Mouse (Mus musculus) bone marrow, adult 2 months (tissue): Measurements from ENCODE around the gene Best3. TPM values are rescaled to one million over a fixed set of nuclear protein-coding genes. Genes with fewer than 3 reads are reported as not detected.

Experiments used
- H3K27ac ChIP-seq: fragments of 200-500 bp; 2 replicates; pipeline ENCODE4 v1.5.1; 2012; ENCODE audit warnings: low read depth, mild to moderate bottlenecking, control low read depth, inconsistent platforms, low read length; ENCODE audit not compliant: control insufficient read depth, poor library complexity, insufficient read depth
- H3K4me1 ChIP-seq: fragments of 200-500 bp; 2 replicates; pipeline ENCODE4 v1.6.1; 2011; ENCODE audit warnings: low read length; ENCODE audit not compliant: control insufficient read depth, insufficient read depth
- H3K4me3 ChIP-seq: fragments of 200-500 bp; replicated peaks from 2 replicates; pipeline ENCODE3; 2011; ENCODE audit warnings: mild to moderate bottlenecking, low read depth, low read length, control low read depth; ENCODE audit not compliant: control insufficient read depth
- CTCF ChIP-seq: fragments of 200-500 bp; IDR thresholded peaks from 2 replicates; pipeline ENCODE4 v1.5.1; 2011; ENCODE audit warnings: low read length, control low read depth; ENCODE audit not compliant: control insufficient read depth, insufficient read depth
- POLR2A ChIP-seq: fragments of 200-500 bp; IDR thresholded peaks from 2 replicates; pipeline ENCODE4 v1.6.1; 2011; ENCODE audit warnings: low read depth, mild to moderate bottlenecking, control low read depth, low read length, borderline replicate concordance; ENCODE audit not compliant: control insufficient read depth
- WGBS: fragments of 180-500 bp; shearing (Covaris S2); methylation state at CpG from one replicate; pipeline ENCODE4 v1.1.7; 2018; 5-methylcytosine and 5-hydroxymethylcytosine counted together
- polyA plus RNA-seq: library from polyadenylated mRNA; stranded (reverse); fragments of >200 nt; gene quantifications from 2 replicates; pipeline ENCODE4 v1.2.4, GENCODE M21; 2011; ENCODE audit warnings: low replicate concordance; ENCODE audit not compliant: missing spikeins, insufficient read depth, insufficient read length

Gene Best3
- polyA plus RNA-seq, 1 experiment: not detected

DNA sequence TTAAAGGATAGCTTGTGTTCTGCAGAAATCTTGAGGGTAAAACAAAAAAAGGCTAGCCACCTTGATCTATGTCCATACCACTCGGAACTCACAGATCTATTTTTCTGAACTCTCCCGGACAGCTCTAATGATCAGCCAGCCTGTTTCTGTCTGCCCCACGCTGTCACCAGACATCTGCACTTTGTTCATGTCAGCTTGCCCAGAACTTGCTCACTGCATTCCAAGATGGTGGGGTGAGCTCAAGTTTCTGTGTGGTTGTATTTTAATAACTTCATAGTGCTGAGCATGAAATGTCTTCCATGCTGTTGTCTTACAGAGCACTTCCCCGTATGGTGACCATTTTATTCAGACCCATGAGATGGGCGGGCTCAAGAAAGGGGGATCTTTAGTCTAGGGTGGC lies 20.8 kb upstream of the Best3 start:
- TF ChIP-seq POLR2A: no peak
- TF ChIP-seq CTCF: no peak
- Histone ChIP-seq H3K4me3 (no peak overlapping the region), H3K4me1 (no peaks in the 10 kb centered on the region; the same call in 1 of the 2 replicates), H3K27ac (no peak overlapping the region)
- 74% methylated on average over 5 of the region's 5 CpGs for WGBS

DNA sequence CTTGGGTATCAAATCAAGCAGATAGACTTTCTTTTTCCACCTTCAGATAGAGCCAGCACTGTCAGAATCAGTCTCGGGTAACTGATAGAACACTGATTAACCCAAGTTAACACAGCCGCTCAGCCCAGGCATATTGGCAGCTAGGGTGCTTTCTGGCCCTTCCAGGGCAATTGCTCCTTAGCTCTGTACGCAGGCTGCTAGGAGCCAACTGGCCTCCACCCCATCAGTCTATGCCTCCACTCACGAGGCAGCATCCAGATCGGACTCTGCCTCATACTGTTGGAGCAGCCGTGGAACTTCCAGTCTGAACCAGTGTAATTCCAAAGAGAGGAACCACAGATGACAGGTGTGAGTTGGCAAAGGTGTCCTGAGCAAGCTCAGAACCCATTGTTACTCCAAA lies 20.0 kb upstream of the Best3 start:
- Histone ChIP-seq H3K4me3 (no peak overlapping the region), H3K4me1 (no peaks in the 10 kb centered on the region; the same call in 1 of the 2 replicates), H3K27ac (no peak overlapping the region)
- 83% methylated on average over 6 of the region's 6 CpGs for WGBS
- TF ChIP-seq POLR2A (no peak), CTCF (no peak)

DNA sequence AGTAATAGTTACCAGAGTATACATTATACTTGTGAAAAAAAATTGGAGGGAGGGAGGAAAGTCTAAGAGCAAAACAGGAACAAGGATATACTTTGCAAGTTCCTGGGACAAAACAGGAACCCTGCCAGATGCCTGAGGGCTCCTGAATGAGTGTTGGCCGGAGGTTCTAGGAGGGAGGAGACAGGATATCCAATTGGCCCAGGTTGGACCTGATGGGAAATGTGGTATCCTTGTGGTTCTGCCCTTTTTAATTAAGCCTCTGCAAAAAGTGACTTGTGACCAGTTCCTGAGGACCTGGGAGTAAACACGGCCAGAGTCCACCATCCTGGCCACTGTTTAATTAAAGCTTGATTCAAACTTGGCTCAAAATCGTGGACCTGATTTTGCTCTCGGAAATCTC lies 17.4 kb upstream of the Best3 start:
- 76% methylated on average over 4 of the region's 4 CpGs for WGBS
- H3K4me1 ChIP-seq: no peaks in the 10 kb centered on the region; the same call in 1 of the 2 replicates
- H3K27ac ChIP-seq: no peak overlapping the region
- TF ChIP-seq POLR2A: no peak
- TF ChIP-seq CTCF: no peak
- no peak overlapping the region for H3K4me3 ChIP-seq

DNA sequence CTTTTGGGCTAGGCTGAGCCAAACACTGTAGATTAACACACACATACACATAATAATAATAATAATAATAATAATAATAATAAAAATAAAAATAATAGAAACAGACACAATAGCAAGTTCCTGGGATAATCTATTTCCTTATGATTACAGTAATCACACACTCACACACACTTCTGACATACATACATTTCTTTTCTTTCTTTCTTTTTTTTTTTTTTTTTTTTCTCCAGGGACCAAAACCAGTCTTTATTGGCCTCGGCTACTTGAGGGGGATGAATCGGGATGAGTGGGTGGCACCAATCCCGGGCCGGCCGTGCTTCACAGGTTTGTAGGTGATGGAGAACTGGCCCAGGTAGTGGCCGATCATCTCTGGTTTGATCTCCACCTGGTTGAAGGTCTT lies 13.6 kb upstream of the Best3 start, which contains the start of gene Gm10271:
Gene Gm10271 (minus strand): TSS at position 101 of the 400 bp plus-strand sequence.
- 94% methylated on average over 6 of the region's 6 CpGs for WGBS
- H3K4me3 ChIP-seq: no peak within 1 kb of the TSS
- no peak within 1 kb of the TSS for H3K27ac ChIP-seq
- no peaks in the 10 kb centered on the region for H3K4me1 ChIP-seq
- no peak for TF ChIP-seq POLR2A
- no peak for TF ChIP-seq CTCF

DNA sequence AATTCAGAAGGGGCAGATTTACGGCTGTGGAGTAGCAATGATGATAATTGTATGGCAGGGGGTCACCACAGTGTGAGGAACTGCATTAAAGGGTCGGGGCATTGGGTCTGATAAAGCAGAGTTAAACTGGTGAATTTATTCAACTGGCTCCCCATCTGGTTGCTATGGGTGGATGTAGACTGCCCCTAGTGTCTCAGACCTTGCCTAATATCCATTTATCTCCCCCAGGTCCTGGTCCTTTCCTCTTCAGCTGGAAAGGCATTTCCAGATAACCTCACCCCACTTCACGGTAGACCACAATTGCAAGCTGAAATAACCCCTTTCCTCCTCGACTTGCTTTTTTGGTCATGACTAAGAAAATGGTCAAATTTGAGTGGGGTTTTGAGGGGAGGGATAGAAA lies 8.7 kb upstream of the Best3 start:
- WGBS: 27% methylated on average over 4 of the region's 4 CpGs
- Histone ChIP-seq H3K4me1 (no peaks in the 10 kb centered on the region), H3K4me3 (no peak overlapping the region), H3K27ac (no peak overlapping the region)
- no peak for TF ChIP-seq CTCF
- no peak for TF ChIP-seq POLR2A

DNA sequence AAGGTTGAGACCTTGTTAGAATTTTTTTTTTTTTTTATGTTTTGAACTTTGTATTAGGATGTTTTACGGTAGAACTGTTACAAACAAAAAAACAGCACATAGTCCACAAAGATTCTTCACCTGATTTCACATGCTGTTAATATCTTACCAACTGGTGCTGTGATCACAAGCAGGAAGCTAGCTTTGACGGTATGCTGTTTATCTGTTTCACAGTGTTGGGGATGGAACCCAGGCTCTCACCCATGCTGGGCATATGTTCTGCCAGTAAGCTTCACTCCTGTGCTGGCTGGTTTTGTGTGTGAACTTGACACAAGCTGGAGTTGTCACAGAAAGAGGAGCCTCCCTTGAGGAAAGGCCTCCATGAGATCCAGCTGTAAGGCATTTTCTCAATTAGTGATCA lies 8.3 kb upstream of the Best3 start:
- 51% methylated on average over 2 of the region's 2 CpGs for WGBS
- TF ChIP-seq POLR2A: no peak
- TF ChIP-seq CTCF: no peak
- Histone ChIP-seq H3K4me3 (no peak overlapping the region), H3K27ac (no peak overlapping the region), H3K4me1 (no peaks in the 10 kb centered on the region)

DNA sequence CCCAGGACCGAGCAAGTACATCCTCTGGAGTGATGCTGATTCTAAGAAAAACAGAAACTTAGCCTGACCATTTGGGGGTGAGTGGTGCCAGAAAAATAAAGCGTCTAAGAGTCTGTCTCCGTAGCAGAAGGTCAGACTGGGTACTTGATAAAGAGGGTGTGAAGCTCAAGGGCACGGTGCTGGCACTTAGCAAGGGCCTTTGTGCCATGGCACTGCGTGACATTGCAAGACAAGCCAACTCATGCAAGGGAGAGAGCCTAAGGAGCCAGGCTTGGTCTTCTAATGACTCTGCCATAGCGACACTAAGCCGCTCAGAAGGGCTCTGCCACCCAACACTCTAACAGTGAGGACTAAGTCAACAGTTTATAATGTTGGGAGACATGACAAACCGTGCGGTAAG lies 7.3 kb upstream of the Best3 start:
- TF ChIP-seq CTCF (no peak), POLR2A (no peak)
- Histone ChIP-seq H3K4me3 (no peak overlapping the region), H3K27ac (no peak overlapping the region), H3K4me1 (no peaks in the 10 kb centered on the region)
- 83% methylated on average over 9 of the region's 9 CpGs for WGBS

DNA sequence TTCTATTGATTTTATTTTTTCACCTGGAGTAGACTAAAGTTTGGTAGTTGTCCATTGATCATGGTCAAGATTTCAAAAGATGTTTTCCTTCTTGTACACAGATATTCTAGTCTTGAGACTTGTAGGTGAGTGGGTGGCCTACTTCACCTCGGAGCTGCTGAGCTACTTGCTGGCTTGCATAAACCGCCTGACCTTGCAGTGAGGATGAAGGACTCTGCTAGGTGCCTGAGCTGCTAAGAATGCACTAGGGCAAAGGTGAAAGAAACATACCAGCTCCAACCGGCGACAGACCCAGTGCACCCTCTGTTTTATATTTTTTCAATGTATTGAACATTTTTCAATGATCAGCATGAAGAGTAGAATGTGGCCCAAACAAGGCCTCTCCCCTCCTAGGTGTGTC lies 5.8 kb upstream of the Best3 start:
- TF ChIP-seq POLR2A: no peak
- no peak for TF ChIP-seq CTCF

DNA sequence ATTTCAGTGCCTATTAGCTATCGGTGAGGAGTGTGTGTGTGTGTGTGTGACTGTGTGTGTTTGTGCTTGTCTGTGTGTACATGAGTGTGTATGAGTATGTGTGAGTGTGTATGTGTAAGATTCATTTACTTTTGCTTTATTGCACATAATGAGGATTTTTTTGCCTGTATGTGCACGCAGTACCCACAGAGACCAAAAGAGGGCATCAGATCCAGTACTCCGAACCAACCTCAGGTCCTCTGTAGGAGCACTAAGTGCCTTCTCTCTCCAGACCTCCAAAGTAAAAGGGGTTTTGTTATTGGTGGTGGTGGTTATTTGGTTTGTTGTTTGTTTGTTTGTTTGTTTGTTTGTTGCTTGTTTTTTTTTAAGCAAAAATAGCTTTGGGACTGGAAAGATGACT lies 5.2 kb upstream of the Best3 start:
- Histone ChIP-seq H3K4me1 (no peaks in the 10 kb centered on the region), H3K27ac (no peak overlapping the region), H3K4me3 (no peak overlapping the region)
- 71% methylated on average over 3 of the region's 3 CpGs for WGBS
- TF ChIP-seq CTCF (peak; percentile 45; the same call in 1 of the 2 replicates), POLR2A (no peak)

More for the DNA sequence above, 5.8 kb upstream of the Best3 start:
- 80% methylated on average over 4 of the region's 4 CpGs for WGBS
- Histone ChIP-seq H3K4me3 (no peak overlapping the region), H3K27ac (no peak overlapping the region), H3K4me1 (no peaks in the 10 kb centered on the region)
